Mouse (Mus musculus): ENCODE data around the gene Cd300a. TPM values are rescaled to one million over a fixed set of nuclear protein-coding genes. Genes with fewer than 3 reads are reported as not detected.

The Cd300a gene
- polyA plus RNA-seq, 1 experiment from 2014 or later: 1.7 TPM

DNA sequence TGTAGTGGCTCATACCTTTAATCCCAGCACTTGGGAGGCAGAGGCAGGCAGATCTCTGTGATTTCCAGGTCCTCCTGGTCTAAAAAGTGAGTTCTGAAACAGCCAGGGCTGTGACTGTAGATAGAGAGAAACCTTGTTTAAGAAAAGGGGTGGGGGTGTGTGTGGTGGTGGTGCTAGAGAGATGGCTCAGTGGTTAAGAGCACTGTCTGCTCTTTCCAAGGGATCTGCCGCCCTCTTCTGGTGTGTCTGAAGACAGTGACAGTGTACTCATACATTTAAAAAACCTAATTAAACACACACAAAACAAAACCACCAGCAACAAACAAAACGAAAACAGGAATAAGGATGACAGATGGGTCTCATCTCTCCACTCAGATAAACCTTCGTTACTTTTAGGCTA lies 27.2 kb upstream of the Cd300a start:
- H3K9me3 ChIP-seq (ENCODE audit: control insufficient read depth, low read length): no peaks in the 10 kb centered on the region
- H3K4me2 ChIP-seq (ENCODE audit: low read length): no peak overlapping the region
- no peak overlapping the region for H3K4me3 ChIP-seq (replicated peaks; ENCODE audit: low read depth, low read length)
- no peaks in the 10 kb centered on the region for H3K36me3 ChIP-seq (ENCODE audit: control insufficient read depth, insufficient read depth, low read length)
- no peaks in the 10 kb centered on the region for H3K27me3 ChIP-seq (ENCODE audit: control insufficient read depth, insufficient read depth, low read length)
- no peaks in the 10 kb centered on the region for H3K4me1 ChIP-seq (ENCODE audit: control insufficient read depth, insufficient read depth, low read length)
- H3K9ac ChIP-seq (replicated peaks; ENCODE audit: low read length): no peak overlapping the region
- DNase-seq (no peak), ATAC-seq (ENCODE audit: low FRiP score, low TSS enrichment) (no peak)
- H3K27ac ChIP-seq (replicated peaks; ENCODE audit: low read depth, low read length): no peak overlapping the region
- 87% methylated on average over 3 of the region's 3 CpGs for WGBS

DNA sequence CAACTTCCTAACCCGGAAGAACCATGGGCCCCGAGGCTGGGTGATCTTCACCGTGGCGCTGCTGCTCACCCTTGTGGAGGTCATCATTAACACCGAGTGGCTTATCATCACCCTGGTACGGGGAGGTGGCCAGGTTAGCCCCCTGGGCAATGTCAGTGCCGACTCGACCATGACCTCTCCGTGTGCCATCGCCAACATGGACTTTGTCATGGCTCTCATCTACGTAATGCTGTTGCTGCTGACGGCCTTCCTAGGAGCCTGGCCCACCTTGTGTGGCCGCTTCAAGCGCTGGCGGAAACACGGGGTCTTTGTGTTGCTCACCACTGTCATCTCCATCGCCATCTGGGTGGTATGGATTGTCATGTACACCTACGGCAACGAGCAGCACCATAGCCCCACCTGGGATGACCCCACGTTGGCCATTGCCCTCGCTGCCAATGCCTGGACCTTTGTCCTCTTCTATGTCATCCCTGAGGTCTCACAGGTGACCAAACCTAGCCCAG lies 25.9 kb upstream of the Cd300a start:
- DNase-seq (no peak), ATAC-seq (ENCODE audit: low FRiP score, low TSS enrichment) (no peak)
- Histone ChIP-seq H3K27me3 (ENCODE audit: control insufficient read depth, insufficient read depth, low read length) (no peaks in the 10 kb centered on the region), H3K27ac (replicated peaks; ENCODE audit: low read depth, low read length) (no peak overlapping the region), H3K4me2 (ENCODE audit: low read length) (no peak overlapping the region), H3K36me3 (ENCODE audit: control insufficient read depth, insufficient read depth, low read length) (no peaks in the 10 kb centered on the region), H3K4me3 (replicated peaks; ENCODE audit: low read depth, low read length) (no peak overlapping the region), H3K9me3 (ENCODE audit: control insufficient read depth, low read length) (no peaks in the 10 kb centered on the region), H3K9ac (replicated peaks; ENCODE audit: low read length) (no peak overlapping the region), H3K4me1 (ENCODE audit: control insufficient read depth, insufficient read depth, low read length) (no peaks in the 10 kb centered on the region)
- WGBS: 92% methylated on average over 21 of the region's 21 CpGs

DNA sequence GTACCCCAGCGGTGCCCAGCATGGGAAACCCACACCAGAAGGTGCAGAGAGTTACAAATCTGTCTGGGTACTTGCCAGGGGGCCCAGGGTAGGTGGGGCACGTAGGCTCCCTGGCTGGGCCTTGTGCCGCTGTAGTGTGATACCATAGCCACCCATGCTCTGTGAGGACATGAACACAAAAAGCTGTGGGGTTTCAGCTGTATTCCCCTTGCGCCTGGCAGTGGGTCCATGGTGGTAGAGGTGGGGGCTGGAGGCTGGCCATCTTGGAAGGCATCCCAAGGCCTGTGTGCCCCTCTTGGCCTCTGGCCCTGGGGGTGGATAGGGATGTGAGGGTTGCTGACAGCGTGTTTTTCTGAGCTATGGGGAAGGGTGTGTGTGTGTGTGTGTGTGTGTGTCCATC lies 23.8 kb upstream of the Cd300a start:
- no peak for DNase-seq
- H3K4me1 ChIP-seq (ENCODE audit: control insufficient read depth, insufficient read depth, low read length): no peaks in the 10 kb centered on the region
- H3K27me3 ChIP-seq (ENCODE audit: control insufficient read depth, insufficient read depth, low read length): no peaks in the 10 kb centered on the region
- no peak for ATAC-seq (ENCODE audit: low FRiP score, low TSS enrichment)
- H3K4me3 ChIP-seq (replicated peaks; ENCODE audit: low read depth, low read length): no peak overlapping the region
- H3K9ac ChIP-seq (replicated peaks; ENCODE audit: low read length): no peak overlapping the region
- no peaks in the 10 kb centered on the region for H3K36me3 ChIP-seq (ENCODE audit: control insufficient read depth, insufficient read depth, low read length)
- WGBS: 81% methylated on average over 5 of the region's 5 CpGs
- H3K4me2 ChIP-seq (ENCODE audit: low read length): no peak overlapping the region
- no peak overlapping the region for H3K27ac ChIP-seq (replicated peaks; ENCODE audit: low read depth, low read length)
- H3K9me3 ChIP-seq (ENCODE audit: control insufficient read depth, low read length): no peaks in the 10 kb centered on the region

DNA sequence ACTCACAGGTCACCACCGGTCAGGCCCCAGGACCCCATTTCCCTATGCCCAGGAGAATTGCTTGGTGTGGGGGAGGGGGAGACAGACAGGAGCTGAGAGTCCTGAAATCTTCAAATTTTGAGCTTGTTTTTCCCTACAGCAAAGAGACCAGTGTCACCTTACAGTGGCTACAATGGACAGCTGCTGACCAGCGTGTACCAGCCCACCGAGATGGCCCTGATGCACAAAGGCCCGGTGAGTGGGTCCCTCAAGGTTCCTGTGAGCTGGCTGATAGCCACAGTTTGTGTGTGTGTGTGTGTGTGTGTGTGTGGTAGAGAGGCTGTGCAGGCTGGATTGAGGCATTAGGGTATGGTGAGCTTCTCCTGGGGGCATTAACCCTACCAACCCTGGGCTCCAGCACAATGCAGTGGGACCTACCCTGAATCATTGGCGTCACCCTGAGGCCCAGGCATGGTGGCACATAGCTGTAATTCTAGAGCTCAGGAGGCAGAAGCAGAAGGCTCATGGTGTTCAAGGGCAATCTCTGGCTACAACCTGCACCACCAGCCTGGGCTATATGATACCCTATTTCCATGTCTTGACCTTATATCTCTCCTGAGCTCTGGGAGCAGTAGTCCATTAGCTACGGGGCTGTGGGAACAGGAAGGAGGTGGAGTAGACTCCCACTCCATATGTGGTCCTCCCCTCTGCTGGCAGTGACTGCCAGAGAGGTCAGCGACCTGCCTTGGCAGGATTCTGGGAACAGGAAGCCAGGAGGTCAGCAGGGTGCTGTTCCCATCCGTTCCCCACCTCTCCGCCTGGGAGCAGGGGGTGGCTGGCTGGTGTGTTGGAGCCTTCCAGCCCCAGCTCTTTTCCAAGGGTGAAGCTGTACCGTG lies 23.1 kb upstream of the Cd300a start:
- H3K4me1 ChIP-seq (ENCODE audit: control insufficient read depth, insufficient read depth, low read length): no peaks in the 10 kb centered on the region
- no peaks in the 10 kb centered on the region for H3K27me3 ChIP-seq (ENCODE audit: control insufficient read depth, insufficient read depth, low read length)
- H3K9me3 ChIP-seq (ENCODE audit: control insufficient read depth, low read length): no peaks in the 10 kb centered on the region
- no peak overlapping the region for H3K4me2 ChIP-seq (ENCODE audit: low read length)
- DNase-seq (no peak), ATAC-seq (ENCODE audit: low FRiP score, low TSS enrichment) (no peak)
- no peak overlapping the region for H3K4me3 ChIP-seq (replicated peaks; ENCODE audit: low read depth, low read length)
- H3K9ac ChIP-seq (replicated peaks; ENCODE audit: low read length): no peak overlapping the region
- WGBS: 67% methylated on average over 10 of the region's 10 CpGs
- H3K27ac ChIP-seq (replicated peaks; ENCODE audit: low read depth, low read length): no peak overlapping the region
- no peaks in the 10 kb centered on the region for H3K36me3 ChIP-seq (ENCODE audit: control insufficient read depth, insufficient read depth, low read length)

DNA sequence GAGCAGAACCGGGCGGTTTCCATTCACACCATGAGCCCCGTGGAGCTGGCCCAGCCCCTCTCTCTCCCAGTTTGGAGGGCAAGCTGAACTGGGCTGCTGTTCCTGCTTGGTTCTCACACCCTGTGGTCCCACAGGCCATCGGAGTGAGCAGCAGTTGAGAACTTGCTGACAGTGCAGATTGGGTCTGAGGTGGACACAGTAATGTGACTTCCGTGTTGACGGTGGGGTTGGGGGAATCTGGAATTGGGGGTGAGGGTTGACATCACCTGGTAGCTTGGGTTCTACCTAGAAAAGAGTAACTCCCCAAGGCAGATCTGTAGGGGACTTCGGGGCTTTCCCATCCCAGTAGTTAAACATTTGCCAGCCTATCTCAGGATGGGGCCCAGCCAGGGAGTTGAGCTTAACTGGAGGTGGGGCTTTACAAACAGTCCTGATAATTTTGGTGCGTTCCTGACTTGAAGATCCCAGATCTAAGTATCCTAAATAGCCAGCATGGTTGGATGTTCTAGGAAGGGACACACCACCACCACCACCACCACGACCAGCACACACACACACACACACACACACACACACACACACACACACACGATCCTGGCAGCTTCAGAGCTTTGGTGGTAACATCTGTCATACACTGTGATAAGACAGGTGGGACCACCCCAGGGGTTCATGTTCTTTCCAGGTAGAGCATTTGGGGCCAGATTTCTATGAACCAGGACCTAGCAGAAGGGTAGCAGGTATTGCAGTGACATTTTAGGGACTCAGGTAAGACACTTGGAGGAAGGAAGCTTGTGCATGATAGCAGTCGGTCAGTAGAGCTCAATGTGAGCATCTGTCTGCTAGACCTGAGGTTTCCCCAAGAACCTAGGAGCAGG lies 22.2 kb upstream of the Cd300a start:
- DNase-seq: no peak
- Histone ChIP-seq H3K36me3 (ENCODE audit: control insufficient read depth, insufficient read depth, low read length) (no peaks in the 10 kb centered on the region), H3K27me3 (ENCODE audit: control insufficient read depth, insufficient read depth, low read length) (no peaks in the 10 kb centered on the region), H3K4me1 (ENCODE audit: control insufficient read depth, insufficient read depth, low read length) (no peaks in the 10 kb centered on the region), H3K9me3 (ENCODE audit: control insufficient read depth, low read length) (no peaks in the 10 kb centered on the region), H3K4me3 (replicated peaks; ENCODE audit: low read depth, low read length) (no peak overlapping the region), H3K9ac (replicated peaks; ENCODE audit: low read length) (no peak overlapping the region), H3K4me2 (ENCODE audit: low read length) (no peak overlapping the region), H3K27ac (replicated peaks; ENCODE audit: low read depth, low read length) (no peak overlapping the region)
- WGBS: 79% methylated on average over 11 of the region's 11 CpGs
- no peak for ATAC-seq (ENCODE audit: low FRiP score, low TSS enrichment)

DNA sequence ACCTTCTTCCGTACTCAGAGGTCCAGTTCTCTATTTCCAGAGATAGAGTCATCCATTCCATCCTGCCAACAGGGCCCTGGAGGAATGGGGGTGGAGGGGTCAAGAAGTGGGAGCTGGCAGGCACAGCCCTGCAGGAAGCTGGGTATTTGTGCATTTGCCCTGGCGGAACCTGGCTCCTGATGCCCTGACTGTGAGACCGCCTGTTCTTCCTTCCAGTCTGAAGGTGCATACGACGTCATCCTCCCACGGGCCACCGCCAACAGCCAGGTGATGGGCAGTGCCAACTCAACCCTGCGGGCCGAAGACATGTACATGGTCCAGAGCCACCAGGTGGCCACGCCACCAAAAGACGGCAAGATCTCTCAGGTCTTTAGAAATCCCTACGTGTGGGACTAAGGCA lies 21.6 kb upstream of the Cd300a start:
- H3K36me3 ChIP-seq (ENCODE audit: control insufficient read depth, insufficient read depth, low read length): no peaks in the 10 kb centered on the region
- no peaks in the 10 kb centered on the region for H3K27me3 ChIP-seq (ENCODE audit: control insufficient read depth, insufficient read depth, low read length)
- peaks cover 4% of the 10 kb centered on the region for H3K4me1 ChIP-seq (ENCODE audit: control insufficient read depth, insufficient read depth, low read length)
- H3K9me3 ChIP-seq (ENCODE audit: control insufficient read depth, low read length): no peaks in the 10 kb centered on the region
- DNase-seq (no peak), ATAC-seq (ENCODE audit: low FRiP score, low TSS enrichment) (no peak)
- no peak overlapping the region for H3K9ac ChIP-seq (replicated peaks; ENCODE audit: low read length)
- H3K4me2 ChIP-seq (ENCODE audit: low read length): no peak overlapping the region
- no peak overlapping the region for H3K4me3 ChIP-seq (replicated peaks; ENCODE audit: low read depth, low read length)
- no peak overlapping the region for H3K27ac ChIP-seq (replicated peaks; ENCODE audit: low read depth, low read length)
- WGBS: 94% methylated on average over 12 of the region's 12 CpGs

DNA sequence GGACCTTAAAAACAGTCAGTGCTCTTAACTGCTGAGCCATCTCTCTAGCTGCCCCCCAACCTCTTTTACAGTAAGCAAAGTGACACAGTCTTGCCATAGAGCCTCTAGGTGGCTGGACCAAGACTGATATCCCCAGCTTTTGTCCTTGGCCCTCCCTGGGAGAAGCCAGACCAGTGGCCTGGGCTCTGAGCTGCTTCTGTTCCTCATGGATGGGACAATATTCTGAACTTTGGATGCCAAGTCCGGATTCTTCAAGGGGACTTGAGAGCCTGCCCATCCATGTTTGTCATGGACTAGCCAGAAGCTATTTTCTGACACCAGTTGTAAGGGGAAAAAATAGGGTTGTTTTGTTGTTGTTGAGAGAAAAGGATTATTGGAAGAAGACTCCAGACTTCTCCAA lies 20.1 kb upstream of the Cd300a start:
- no peak overlapping the region for H3K9ac ChIP-seq (replicated peaks; ENCODE audit: low read length)
- H3K4me2 ChIP-seq (ENCODE audit: low read length): no peak overlapping the region
- no peaks in the 10 kb centered on the region for H3K9me3 ChIP-seq (ENCODE audit: control insufficient read depth, low read length)
- WGBS: 94% methylated on average over 1 of the region's 1 CpGs
- H3K4me3 ChIP-seq (replicated peaks; ENCODE audit: low read depth, low read length): no peak overlapping the region
- H3K27me3 ChIP-seq (ENCODE audit: control insufficient read depth, insufficient read depth, low read length): no peaks in the 10 kb centered on the region
- H3K36me3 ChIP-seq (ENCODE audit: control insufficient read depth, insufficient read depth, low read length): no peaks in the 10 kb centered on the region
- H3K27ac ChIP-seq (replicated peaks; ENCODE audit: low read depth, low read length): no peak overlapping the region
- ATAC-seq (ENCODE audit: low FRiP score, low TSS enrichment) (no peak), DNase-seq (no peak)
- peaks cover 6% of the 10 kb centered on the region for H3K4me1 ChIP-seq (ENCODE audit: control insufficient read depth, insufficient read depth, low read length)

DNA sequence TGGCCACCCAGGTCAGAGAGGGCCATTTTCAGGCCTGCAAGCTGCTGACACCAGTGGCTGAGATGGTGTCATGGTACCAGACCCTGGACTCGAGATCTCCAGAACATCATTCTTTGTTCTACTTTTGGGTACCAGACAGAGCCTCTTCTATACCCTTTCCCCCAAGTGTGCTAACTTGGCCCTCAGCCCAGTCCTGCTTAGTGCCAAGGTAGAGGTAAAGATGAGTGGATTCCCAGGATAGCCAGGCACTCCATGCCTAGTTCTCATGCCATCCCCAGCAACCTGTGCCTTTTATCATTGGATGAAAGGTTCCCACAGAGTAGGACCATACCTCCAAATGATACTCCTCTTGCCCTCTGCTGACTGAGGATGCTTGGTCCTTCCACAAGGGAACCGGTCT lies 18.3 kb upstream of the Cd300a start:
- Histone ChIP-seq H3K36me3 (ENCODE audit: control insufficient read depth, insufficient read depth, low read length) (no peaks in the 10 kb centered on the region), H3K9me3 (ENCODE audit: control insufficient read depth, low read length) (no peaks in the 10 kb centered on the region), H3K27me3 (ENCODE audit: control insufficient read depth, insufficient read depth, low read length) (no peaks in the 10 kb centered on the region), H3K4me3 (replicated peaks; ENCODE audit: low read depth, low read length) (no peak overlapping the region), H3K4me2 (ENCODE audit: low read length) (no peak overlapping the region), H3K27ac (replicated peaks; ENCODE audit: low read depth, low read length) (no peak overlapping the region), H3K9ac (replicated peaks; ENCODE audit: low read length) (no peak overlapping the region), H3K4me1 (ENCODE audit: control insufficient read depth, insufficient read depth, low read length) (peaks cover 6% of the 10 kb centered on the region)
- 88% methylated on average over 2 of the region's 2 CpGs for WGBS
- DNase-seq: no peak
- no peak for ATAC-seq (ENCODE audit: low FRiP score, low TSS enrichment)

Data from midbrain, embryonic 14.5 days (tissue).